Mouse (Mus musculus): Measurements from ENCODE around the gene Lrmda. TPM values are rescaled to one million over a fixed set of nuclear protein-coding genes. Genes with fewer than 3 reads are reported as not detected.

The Lrmda gene
- polyA plus RNA-seq, 1 experiment: 0.51 TPM

- WGBS: 88% methylated on average over 3 of the region's 3 CpGs
- no peaks in the 10 kb centered on the region for H3K4me1 ChIP-seq (replicated peaks; ENCODE audit: control insufficient read depth, insufficient read depth, low read length)
- DNase-seq: no peak
- H3K4me3 ChIP-seq (ENCODE audit: control insufficient read depth, insufficient read depth, low read length): no peak overlapping the region
- no peak overlapping the region for H3K27ac ChIP-seq (ENCODE audit: control insufficient read depth, insufficient read depth, low read length)
- no peaks in the 10 kb centered on the region for H3K36me3 ChIP-seq (ENCODE audit: control insufficient read depth, insufficient read depth, low read length)
- no peaks in the 10 kb centered on the region for H3K27me3 ChIP-seq (ENCODE audit: control insufficient read depth, insufficient read depth, low read length)
- TF ChIP-seq CTCF (IDR thresholded peaks at IDR 0.05; ENCODE audit: borderline replicate concordance, control insufficient read depth, extremely low read depth, insufficient read depth, low read length, poor library complexity): no peak
- TF ChIP-seq POLR2A (IDR thresholded peaks at IDR 0.05; ENCODE audit: control insufficient read depth, extremely low read depth, insufficient read depth, low read length, poor library complexity): no peak
Measured at GRCm38 (mm10) chr14:22611011-22611410, 591.5 kb downstream of the Lrmda start.

GRCm38 (mm10) chr14:22620191-22620590 lies 600.7 kb downstream of the Lrmda start:
- no peaks in the 10 kb centered on the region for H3K4me1 ChIP-seq (replicated peaks; ENCODE audit: control insufficient read depth, insufficient read depth, low read length)
- no peak for DNase-seq
- TF ChIP-seq POLR2A (IDR thresholded peaks at IDR 0.05; ENCODE audit: control insufficient read depth, extremely low read depth, insufficient read depth, low read length, poor library complexity) (no peak), CTCF (IDR thresholded peaks at IDR 0.05; ENCODE audit: borderline replicate concordance, control insufficient read depth, extremely low read depth, insufficient read depth, low read length, poor library complexity) (no peak)
- H3K27me3 ChIP-seq (ENCODE audit: control insufficient read depth, insufficient read depth, low read length): no peaks in the 10 kb centered on the region
- no peak overlapping the region for H3K4me3 ChIP-seq (ENCODE audit: control insufficient read depth, insufficient read depth, low read length)
- H3K36me3 ChIP-seq (ENCODE audit: control insufficient read depth, insufficient read depth, low read length): no peaks in the 10 kb centered on the region
- H3K27ac ChIP-seq (ENCODE audit: control insufficient read depth, insufficient read depth, low read length): no peak overlapping the region

- no peak for TF ChIP-seq POLR2A (IDR thresholded peaks at IDR 0.05; ENCODE audit: control insufficient read depth, extremely low read depth, insufficient read depth, low read length, poor library complexity)
- TF ChIP-seq CTCF (IDR thresholded peaks at IDR 0.05; ENCODE audit: borderline replicate concordance, control insufficient read depth, extremely low read depth, insufficient read depth, low read length, poor library complexity): no peak
- H3K36me3 ChIP-seq (ENCODE audit: control insufficient read depth, insufficient read depth, low read length): no peaks in the 10 kb centered on the region
- no peak for DNase-seq
- H3K4me1 ChIP-seq (replicated peaks; ENCODE audit: control insufficient read depth, insufficient read depth, low read length): no peaks in the 10 kb centered on the region
- H3K27me3 ChIP-seq (ENCODE audit: control insufficient read depth, insufficient read depth, low read length): no peaks in the 10 kb centered on the region
- no peak overlapping the region for H3K4me3 ChIP-seq (ENCODE audit: control insufficient read depth, insufficient read depth, low read length)
- WGBS: 92% methylated on average over 3 of the region's 3 CpGs
- no peak overlapping the region for H3K27ac ChIP-seq (ENCODE audit: control insufficient read depth, insufficient read depth, low read length)
Measured at GRCm38 (mm10) chr14:22621941-22622340, 602.4 kb downstream of the Lrmda start.

- no peak for TF ChIP-seq POLR2A (IDR thresholded peaks at IDR 0.05; ENCODE audit: control insufficient read depth, extremely low read depth, insufficient read depth, low read length, poor library complexity)
- TF ChIP-seq CTCF (IDR thresholded peaks at IDR 0.05; ENCODE audit: borderline replicate concordance, control insufficient read depth, extremely low read depth, insufficient read depth, low read length, poor library complexity): no peak
- Histone ChIP-seq H3K27me3 (ENCODE audit: control insufficient read depth, insufficient read depth, low read length) (no peaks in the 10 kb centered on the region), H3K27ac (ENCODE audit: control insufficient read depth, insufficient read depth, low read length) (no peak overlapping the region), H3K36me3 (ENCODE audit: control insufficient read depth, insufficient read depth, low read length) (no peaks in the 10 kb centered on the region), H3K4me1 (replicated peaks; ENCODE audit: control insufficient read depth, insufficient read depth, low read length) (no peaks in the 10 kb centered on the region), H3K4me3 (ENCODE audit: control insufficient read depth, insufficient read depth, low read length) (no peak overlapping the region)
- DNase-seq: no peak
- WGBS: 86% methylated on average over 8 of the region's 8 CpGs
Measured at GRCm38 (mm10) chr14:22627105-22627829, 607.8 kb downstream of the Lrmda start.

- H3K27me3 ChIP-seq (ENCODE audit: control insufficient read depth, insufficient read depth, low read length): no peaks in the 10 kb centered on the region
- no peaks in the 10 kb centered on the region for H3K4me1 ChIP-seq (replicated peaks; ENCODE audit: control insufficient read depth, insufficient read depth, low read length)
- TF ChIP-seq POLR2A (IDR thresholded peaks at IDR 0.05; ENCODE audit: control insufficient read depth, extremely low read depth, insufficient read depth, low read length, poor library complexity) (no peak), CTCF (IDR thresholded peaks at IDR 0.05; ENCODE audit: borderline replicate concordance, control insufficient read depth, extremely low read depth, insufficient read depth, low read length, poor library complexity) (no peak)
- no peak overlapping the region for H3K27ac ChIP-seq (ENCODE audit: control insufficient read depth, insufficient read depth, low read length)
- H3K4me3 ChIP-seq (ENCODE audit: control insufficient read depth, insufficient read depth, low read length): no peak overlapping the region
- no peak for DNase-seq
- 95% methylated on average over 9 of the region's 9 CpGs for WGBS
- H3K36me3 ChIP-seq (ENCODE audit: control insufficient read depth, insufficient read depth, low read length): no peaks in the 10 kb centered on the region
Measured at GRCm38 (mm10) chr14:22630361-22630867, 610.9 kb downstream of the Lrmda start.

GRCm38 (mm10) chr14:22633612-22634011 lies 614.1 kb downstream of the Lrmda start:
- TF ChIP-seq POLR2A (IDR thresholded peaks at IDR 0.05; ENCODE audit: control insufficient read depth, extremely low read depth, insufficient read depth, low read length, poor library complexity): no peak
- TF ChIP-seq CTCF (IDR thresholded peaks at IDR 0.05; ENCODE audit: borderline replicate concordance, control insufficient read depth, extremely low read depth, insufficient read depth, low read length, poor library complexity): no peak
- Histone ChIP-seq H3K27ac (ENCODE audit: control insufficient read depth, insufficient read depth, low read length) (no peak overlapping the region), H3K4me3 (ENCODE audit: control insufficient read depth, insufficient read depth, low read length) (no peak overlapping the region), H3K27me3 (ENCODE audit: control insufficient read depth, insufficient read depth, low read length) (no peaks in the 10 kb centered on the region), H3K36me3 (ENCODE audit: control insufficient read depth, insufficient read depth, low read length) (no peaks in the 10 kb centered on the region), H3K4me1 (replicated peaks; ENCODE audit: control insufficient read depth, insufficient read depth, low read length) (no peaks in the 10 kb centered on the region)
- DNase-seq: no peak
- WGBS: 96% methylated on average over 1 of the region's 1 CpGs
